Mouse (Mus musculus) heart, embryonic 11.5 days (tissue): Measurements from ENCODE around the gene Olfr11. TPM values are rescaled to one million over a fixed set of nuclear protein-coding genes. Genes with fewer than 3 reads are reported as not detected.

ENCODE experiments used
- ATAC-seq: fragments of 200-750 bp; cut with Nextera tagmentation; replicated peaks from 2 replicates; pipeline ENCODE4 v1.8.0; 2017; ENCODE audit warnings: moderate library complexity; ENCODE audit not compliant: insufficient number of reproducible peaks, low FRiP score, low TSS enrichment
- H3K27ac ChIP-seq: fragments of 300-500 bp; sonication (generic); 2 replicates; pipeline ENCODE4 v1.5.1; 2014; ENCODE audit warnings: mild to moderate bottlenecking, low read depth, low read length
- H3K27me3 ChIP-seq: fragments of 300-500 bp; sonication (generic); 2 replicates; pipeline ENCODE4 v1.6.1; 2014; ENCODE audit warnings: mild to moderate bottlenecking, low read length, mixed read lengths; ENCODE audit not compliant: control insufficient read depth, insufficient read depth
- H3K36me3 ChIP-seq: fragments of 300-500 bp; sonication (generic); 2 replicates; pipeline ENCODE4 v1.6.1; 2014; ENCODE audit warnings: mild to moderate bottlenecking, low read length, moderate library complexity, mixed read lengths; ENCODE audit not compliant: control insufficient read depth, insufficient read depth
- H3K4me1 ChIP-seq: fragments of 300-500 bp; sonication (generic); 2 replicates; pipeline ENCODE4 v1.6.1; 2014; ENCODE audit warnings: low read length; ENCODE audit not compliant: control insufficient read depth, insufficient read depth
- H3K4me2 ChIP-seq: fragments of 300-500 bp; sonication (generic); 2 replicates; pipeline ENCODE4 v1.6.1; 2014; ENCODE audit warnings: mild to moderate bottlenecking, moderate library complexity
- H3K4me3 ChIP-seq: fragments of 300-500 bp; sonication (generic); 2 replicates; pipeline ENCODE4 v1.5.1; 2014; ENCODE audit warnings: low read depth, low read length
- H3K9ac ChIP-seq: fragments of 300-500 bp; sonication (generic); 2 replicates; pipeline ENCODE4 v1.6.1; 2014; ENCODE audit warnings: mild to moderate bottlenecking, low read depth, low read length, moderate library complexity
- H3K9me3 ChIP-seq: fragments of 300-500 bp; sonication (generic); replicated peaks from 2 replicates; pipeline ENCODE4 v1.6.1; 2016; ENCODE audit warnings: low read length; ENCODE audit not compliant: control insufficient read depth
- WGBS: fragments of 180-500 bp; shearing (Covaris S2); extraction: QIAGEN DNeasy Blood & Tissue Kit; methylation state at CpG from one replicate; pipeline ENCODE4 v1.1.7; 2014; ENCODE audit not compliant: insufficient replicate concordance; 5-methylcytosine and 5-hydroxymethylcytosine counted together
- polyA plus RNA-seq: library from polyadenylated mRNA; unstranded; fragments of >200 nt; fragmentation: Nextera tagmentation; extraction: Ambion mirVana; gene quantifications from 2 replicates; pipeline ENCODE4 v1.2.1, GENCODE M21; 2014

Gene Olfr11
- not detected in 2 replicates for polyA plus RNA-seq

- Histone ChIP-seq H3K4me1 (no peaks in the 10 kb centered on the region), H3K9ac (no peak within 1 kb of the TSS), H3K27ac (no peak within 1 kb of the TSS), H3K36me3 (no peaks in the 10 kb centered on the region), H3K27me3 (no peaks in the 10 kb centered on the region), H3K9me3 (no peaks in the 10 kb centered on the region), H3K4me2 (no peak within 1 kb of the TSS), H3K4me3 (no peak within 1 kb of the TSS)
- WGBS, result 77% methylated on average over 2 of the region's 2 CpGs
- ATAC-seq, result no peak
These were observed at the start of gene Olfr11 for GRCm38 (mm10) chr13:21642418-21642817. Gene Olfr11, minus strand, starts transcription at chr13:21642518.

GRCm38 (mm10) chr13:21677305-21677704, 35.0 kb upstream of the Olfr11 start, which contains the start of gene Olfr1360:
Gene Olfr1360, minus strand, starts transcription at chr13:21677405.
- no peaks in the 10 kb centered on the region for H3K4me1 ChIP-seq
- no peak within 1 kb of the TSS for H3K9ac ChIP-seq
- no peaks in the 10 kb centered on the region for H3K9me3 ChIP-seq
- H3K27ac ChIP-seq, result no peak within 1 kb of the TSS
- no peaks in the 10 kb centered on the region for H3K27me3 ChIP-seq
- no peak for ATAC-seq
- H3K36me3 ChIP-seq, result no peaks in the 10 kb centered on the region
- H3K4me2 ChIP-seq, result no peak within 1 kb of the TSS
- 66% methylated on average over 2 of the region's 2 CpGs for WGBS
- no peak within 1 kb of the TSS for H3K4me3 ChIP-seq

GRCm38 (mm10) chr13:21663286-21663685, 21.0 kb upstream of the Olfr11 start, which contains the start of gene Olfr1361:
Gene Olfr1361, minus strand, starts transcription at chr13:21663386.
- no peak for ATAC-seq
- no peak within 1 kb of the TSS for H3K9ac ChIP-seq
- 68% methylated on average over 2 of the region's 2 CpGs for WGBS
- no peaks in the 10 kb centered on the region for H3K27me3 ChIP-seq
- H3K36me3 ChIP-seq, result no peaks in the 10 kb centered on the region
- no peak within 1 kb of the TSS for H3K4me2 ChIP-seq
- no peaks in the 10 kb centered on the region for H3K9me3 ChIP-seq
- no peaks in the 10 kb centered on the region for H3K4me1 ChIP-seq
- no peak within 1 kb of the TSS for H3K4me3 ChIP-seq
- H3K27ac ChIP-seq, result no peak within 1 kb of the TSS

GRCm38 (mm10) chr13:21613922-21614321, 28.4 kb downstream of the Olfr11 start, which contains the start of gene Olfr1362:
Gene Olfr1362, minus strand, starts transcription at chr13:21614022.
- Histone ChIP-seq H3K4me1 (no peaks in the 10 kb centered on the region), H3K27ac (no peak within 1 kb of the TSS), H3K36me3 (no peaks in the 10 kb centered on the region), H3K9ac (no peak within 1 kb of the TSS), H3K27me3 (no peaks in the 10 kb centered on the region), H3K9me3 (no peaks in the 10 kb centered on the region), H3K4me3 (no peak within 1 kb of the TSS), H3K4me2 (no peak within 1 kb of the TSS)
- no peak for ATAC-seq

GRCm38 (mm10) chr13:21591618-21592017, 50.7 kb downstream of the Olfr11 start:
- Histone ChIP-seq H3K27me3 (no peaks in the 10 kb centered on the region), H3K9ac (no peak overlapping the region), H3K4me2 (no peak overlapping the region), H3K4me3 (no peak overlapping the region), H3K4me1 (no peaks in the 10 kb centered on the region), H3K9me3 (no peaks in the 10 kb centered on the region), H3K36me3 (no peaks in the 10 kb centered on the region), H3K27ac (no peak overlapping the region)
- ATAC-seq, result 0 out of 2 replicates have a peak, but pooled peaks have one; percentile 31
- WGBS, result 45% methylated on average over 2 of the region's 2 CpGs

Other genes starting within 250 kb of the Olfr11 start
- gene Zkscan3, start 239.8 kb downstream of the Olfr11 start, polyA plus RNA-seq, result 69.5 and 71.3 TPM in 2 replicates
- gene Pgbd1, start 201.5 kb downstream of the Olfr11 start, polyA plus RNA-seq, result 2.3 and 3.6 TPM in 2 replicates
- 20.3 and 26.7 TPM in 2 replicates for gene Zscan26, start 188.8 kb downstream of the Olfr11 start, polyA plus RNA-seq
- 2.0 and 2.6 TPM in 2 replicates for gene Nkapl, start 174.0 kb downstream of the Olfr11 start, polyA plus RNA-seq
- 1.2 and 1.8 TPM in 2 replicates for gene Zkscan4, start 163.6 kb downstream of the Olfr11 start, polyA plus RNA-seq
- gene Gm10065, start 163.1 kb downstream of the Olfr11 start, polyA plus RNA-seq, result not detected in 2 replicates
- gene AK157302, start 147.3 kb downstream of the Olfr11 start, polyA plus RNA-seq, result 0.14 and 0.46 TPM in 2 replicates
- gene Gm11273, start 141.1 kb downstream of the Olfr11 start, polyA plus RNA-seq, result 7.4 and 8.5 TPM in 2 replicates
- 6.4 and 6.5 TPM in 2 replicates for gene Zkscan8, start 111.4 kb downstream of the Olfr11 start, polyA plus RNA-seq
- gene Olfr1366, start 99.7 kb downstream of the Olfr11 start, polyA plus RNA-seq, result 0.14 and 0.15 TPM in 2 replicates
- not detected in 2 replicates for gene Olfr1535, start 82.6 kb downstream of the Olfr11 start, polyA plus RNA-seq
- not detected in 2 replicates for gene Olfr1364, start 60.8 kb downstream of the Olfr11 start, polyA plus RNA-seq
- gene Olfr1362, start 28.5 kb downstream of the Olfr11 start, polyA plus RNA-seq, result not detected in 2 replicates
- gene Olfr1361, start 20.9 kb upstream of the Olfr11 start, polyA plus RNA-seq, result not detected in 2 replicates
- gene Olfr1360, start 34.9 kb upstream of the Olfr11 start, polyA plus RNA-seq, result not detected in 2 replicates
- not detected in 2 replicates for gene Olfr1359, start 55.6 kb upstream of the Olfr11 start, polyA plus RNA-seq
- not detected in 2 replicates for gene Hist1h2bl, start 73.6 kb upstream of the Olfr11 start, polyA plus RNA-seq
- 6.5 and 8.4 TPM in 2 replicates for gene Hist1h2ai, start 73.9 kb upstream of the Olfr11 start, polyA plus RNA-seq
- gene Hist1h3h, start 75.1 kb upstream of the Olfr11 start, polyA plus RNA-seq, result 4.4 TPM in 1 of 2 replicates, not detected in the other
- 1.4 and 1.6 TPM in 2 replicates for gene Hist1h2bm, start 79.5 kb upstream of the Olfr11 start, polyA plus RNA-seq
- gene Hist1h4j, start 92.5 kb upstream of the Olfr11 start, polyA plus RNA-seq, result 0.79 and 1.1 TPM in 2 replicates
- 3.0 TPM in 1 of 2 replicates, not detected in the other for gene Hist1h4k, start 108.0 kb upstream of the Olfr11 start, polyA plus RNA-seq
- gene Hist1h2ak, start 111.3 kb upstream of the Olfr11 start, polyA plus RNA-seq, result 3.1 and 4.2 TPM in 2 replicates
- 1.6 and 2.0 TPM in 2 replicates for gene Hist1h2bn, start 111.6 kb upstream of the Olfr11 start, polyA plus RNA-seq
- 5.9 and 10.8 TPM in 2 replicates for gene Hist1h1b, start 138.1 kb upstream of the Olfr11 start, polyA plus RNA-seq
- gene Hist1h3i, start 140.9 kb upstream of the Olfr11 start, polyA plus RNA-seq, result 107 and 123 TPM in 2 replicates
- 3.3 and 6.2 TPM in 2 replicates for gene Hist1h2an, start 144.7 kb upstream of the Olfr11 start, polyA plus RNA-seq
- gene Hist1h2bp, start 144.9 kb upstream of the Olfr11 start, polyA plus RNA-seq, result 1.5 TPM in 1 of 2 replicates, not detected in the other
- 9.4 and 11.6 TPM in 2 replicates for gene Hist1h2bq, start 167.7 kb upstream of the Olfr11 start, polyA plus RNA-seq
- not detected in 2 replicates for gene Hist1h2ao, start 167.9 kb upstream of the Olfr11 start, polyA plus RNA-seq
- not detected in 2 replicates for gene Hist1h4m, start 169.2 kb upstream of the Olfr11 start, polyA plus RNA-seq
- gene Hist1h4n, start 189.7 kb upstream of the Olfr11 start, polyA plus RNA-seq, result 7.1 and 10.5 TPM in 2 replicates
- gene Hist1h2ap, start 191.0 kb upstream of the Olfr11 start, polyA plus RNA-seq, result 2,147 and 2,559 TPM in 2 replicates
- 10.3 and 12.3 TPM in 2 replicates for gene Hist1h2br, start 191.2 kb upstream of the Olfr11 start, polyA plus RNA-seq